Mouse (Mus musculus) spleen, adult 2 months (tissue): Measurements from ENCODE around the gene Olfr695. TPM values are rescaled to one million over a fixed set of nuclear protein-coding genes. Genes with fewer than 3 reads are reported as not detected.
"Not testable (repeated sequence)": the region's sequence is repeated elsewhere in the genome, so short reads cannot be mapped to it uniquely, and the experiment has no call there.

Experiments used
- DNase-seq, 2 experiments: peaks; one replicate each; pipeline versions ENCODE4 v3.0.0 to v3.0.0-alpha.2; 2012 to 2021; ENCODE audit warnings: low spot score in 2 of 2, low read depth in 1 of 2
- H3K27ac ChIP-seq: fragments of 200-500 bp; 2 replicates; pipeline ENCODE4 v1.5.1; 2012; ENCODE audit warnings: low read length, inconsistent platforms; ENCODE audit not compliant: insufficient read depth
- H3K27me3 ChIP-seq: fragments of 200-500 bp; 2 replicates; pipeline ENCODE4 v1.6.1; 2012; ENCODE audit warnings: mild to moderate bottlenecking, moderate library complexity, low read length, inconsistent platforms; ENCODE audit not compliant: control insufficient read depth, insufficient read depth
- H3K36me3 ChIP-seq: fragments of 200-500 bp; 2 replicates; pipeline ENCODE4 v1.6.1; 2012; ENCODE audit warnings: mild to moderate bottlenecking, low read length, inconsistent platforms; ENCODE audit not compliant: control insufficient read depth, insufficient read depth
- H3K4me1 ChIP-seq: fragments of 200-500 bp; 2 replicates; pipeline ENCODE4 v1.6.1; 2011; ENCODE audit warnings: inconsistent platforms; ENCODE audit not compliant: control insufficient read depth, insufficient read depth, insufficient read length
- H3K4me3 ChIP-seq: fragments of 200-500 bp; 2 replicates; pipeline ENCODE4 v1.5.1; 2011; ENCODE audit warnings: mild to moderate bottlenecking, inconsistent platforms; ENCODE audit not compliant: insufficient read depth, insufficient read length; ENCODE audit errors: extremely low read depth
- CTCF ChIP-seq: fragments of 200-500 bp; IDR thresholded peaks from 2 replicates; pipeline ENCODE4 v1.5.1; 2011; ENCODE audit warnings: mild to moderate bottlenecking, inconsistent platforms; ENCODE audit not compliant: insufficient read depth, insufficient read length, insufficient replicate concordance; ENCODE audit errors: extremely low read depth
- POLR2A ChIP-seq: fragments of 200-500 bp; IDR thresholded peaks from 2 replicates; pipeline ENCODE4 v1.6.1; 2011; ENCODE audit warnings: low read depth, low read length, inconsistent platforms
- WGBS: fragments of 180-500 bp; shearing (Covaris S2); methylation state at CpG from one replicate; pipeline ENCODE4 v1.1.7; 2018; 5-methylcytosine and 5-hydroxymethylcytosine counted together
- polyA plus RNA-seq: library from polyadenylated mRNA; depleted of rRNA; stranded (reverse); fragments of >200 nt; gene quantifications from 2 replicates; pipeline ENCODE4 v1.2.3, GENCODE M21; 2012; rRNA removed

Olfr695 gene
- polyA plus RNA-seq, result not detected in 2 replicates

DNA sequence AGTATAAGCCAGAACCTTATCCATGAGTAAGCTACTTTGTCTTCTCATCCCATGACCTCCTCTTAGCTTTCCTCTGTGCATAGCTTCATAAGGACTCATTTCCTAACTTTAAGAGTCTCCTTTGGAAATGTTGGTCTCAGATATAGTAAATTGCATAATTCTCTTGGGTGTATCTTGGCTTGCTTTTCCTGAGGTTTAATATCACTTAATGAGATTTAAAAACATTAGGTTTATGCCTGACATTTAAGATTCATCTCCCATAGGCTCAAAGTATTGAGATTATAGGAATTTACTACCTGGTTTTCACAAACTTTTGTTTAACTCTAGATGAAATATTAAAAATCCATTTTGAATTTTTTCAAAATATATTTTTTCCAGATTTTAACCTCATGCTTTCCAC is at the start of gene Olfr695:
Gene Olfr695, minus strand, starts transcription at position 101 of the 400 bp plus-strand sequence.
- no peaks in the 10 kb centered on the region for H3K36me3 ChIP-seq
- H3K4me1 ChIP-seq, result no peaks in the 10 kb centered on the region
- H3K4me3 ChIP-seq, result no peak within 1 kb of the TSS
- no peak within 1 kb of the TSS for H3K27ac ChIP-seq
- DNase-seq, result no peak
- TF ChIP-seq POLR2A (no peak), CTCF (no peak)
- no peaks in the 10 kb centered on the region for H3K27me3 ChIP-seq

DNA sequence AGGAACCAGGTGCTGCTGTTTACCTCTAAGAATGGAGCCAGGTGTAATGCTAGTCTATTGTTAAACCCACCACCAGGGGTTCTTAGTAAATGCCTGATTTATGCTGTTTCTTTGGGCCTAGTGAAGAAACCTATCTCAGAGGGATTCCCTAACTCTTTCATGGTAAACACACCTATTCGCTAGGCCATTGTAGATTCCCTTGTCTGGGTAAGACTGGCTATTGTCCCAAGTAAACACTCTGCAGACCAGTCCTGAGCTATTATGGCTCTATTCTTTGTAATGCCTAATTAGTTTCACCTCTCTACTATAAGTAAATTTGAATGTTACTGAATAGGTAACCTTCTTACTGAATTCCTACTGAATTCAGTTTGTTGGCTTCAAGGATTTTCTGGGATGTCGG is 44.8 kb upstream of the Olfr695 start:
- H3K27ac ChIP-seq, result not testable (repeated sequence)

GRCm38 (mm10) chr7:106758800-106759199 is 42.6 kb upstream of the Olfr695 start:
- 50% methylated on average over 2 of the region's 2 CpGs for WGBS
- H3K4me3 ChIP-seq, result no peak overlapping the region
- DNase-seq, result no peak
- no peaks in the 10 kb centered on the region for H3K36me3 ChIP-seq
- H3K27ac ChIP-seq, result no peak overlapping the region
- H3K27me3 ChIP-seq, result no peaks in the 10 kb centered on the region
- H3K4me1 ChIP-seq, result no peaks in the 10 kb centered on the region
- TF ChIP-seq POLR2A (no peak), CTCF (no peak)

More for the DNA sequence above, 44.8 kb upstream of the Olfr695 start:
- H3K36me3 ChIP-seq, H3K27me3 ChIP-seq, DNase-seq, H3K4me1 ChIP-seq, H3K4me3 ChIP-seq: not testable (repeated sequence)
- 96% methylated on average over 2 of the region's 2 CpGs for WGBS

- no peak for DNase-seq
- H3K4me1 ChIP-seq, result no peaks in the 10 kb centered on the region
- H3K27me3 ChIP-seq, result no peaks in the 10 kb centered on the region
- TF ChIP-seq POLR2A, result no peak
- no peak for TF ChIP-seq CTCF
- no peaks in the 10 kb centered on the region for H3K36me3 ChIP-seq
- no peak within 1 kb of the TSS for H3K4me3 ChIP-seq
- H3K27ac ChIP-seq, result no peak within 1 kb of the TSS
Measured at GRCm38 (mm10) chr7:106755297-106755696, 39.1 kb upstream of the Olfr695 start, which contains the start of gene Olfr698. Olfr698 (minus strand) TSS chr7:106755397.

- no peaks in the 10 kb centered on the region for H3K4me1 ChIP-seq
- no peak for DNase-seq
- no peak overlapping the region for H3K27ac ChIP-seq
- WGBS, result 94% methylated on average over 5 of the region's 5 CpGs
- no peaks in the 10 kb centered on the region for H3K27me3 ChIP-seq
- no peaks in the 10 kb centered on the region for H3K36me3 ChIP-seq
- no peak overlapping the region for H3K4me3 ChIP-seq
- TF ChIP-seq POLR2A (no peak), CTCF (no peak)
Measured at GRCm38 (mm10) chr7:106745811-106746210, 29.6 kb upstream of the Olfr695 start.

DNA sequence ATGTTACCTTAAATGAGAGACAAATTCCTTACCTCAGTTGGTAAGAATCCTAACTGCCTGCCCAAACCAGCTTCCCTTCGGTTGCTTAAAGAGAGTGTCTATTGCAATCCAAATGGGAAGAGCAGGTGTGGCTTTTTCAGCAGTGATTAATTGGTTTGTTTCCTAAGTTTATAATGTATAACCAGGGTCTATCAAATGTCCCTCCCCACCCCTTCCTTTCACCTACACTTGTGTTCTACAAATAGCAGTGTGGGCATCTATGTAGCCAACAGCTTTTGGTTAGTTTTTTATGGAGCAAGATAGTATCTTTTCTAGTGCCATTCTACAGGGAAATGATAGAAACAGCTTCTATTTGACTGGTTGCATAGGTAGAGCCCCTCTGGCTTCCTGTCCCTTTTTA is 26.1 kb upstream of the Olfr695 start, which contains the start of gene Olfr697:
Gene Olfr697, minus strand, starts transcription at position 101 of the 400 bp plus-strand sequence.
- Histone ChIP-seq H3K4me1 (no peaks in the 10 kb centered on the region), H3K4me3 (no peak within 1 kb of the TSS), H3K36me3 (no peaks in the 10 kb centered on the region), H3K27ac (no peak within 1 kb of the TSS), H3K27me3 (no peaks in the 10 kb centered on the region)
- no peak for DNase-seq
- TF ChIP-seq CTCF, result no peak
- TF ChIP-seq POLR2A, result no peak
- WGBS, result 97% methylated on average over 1 of the region's 1 CpGs

DNA sequence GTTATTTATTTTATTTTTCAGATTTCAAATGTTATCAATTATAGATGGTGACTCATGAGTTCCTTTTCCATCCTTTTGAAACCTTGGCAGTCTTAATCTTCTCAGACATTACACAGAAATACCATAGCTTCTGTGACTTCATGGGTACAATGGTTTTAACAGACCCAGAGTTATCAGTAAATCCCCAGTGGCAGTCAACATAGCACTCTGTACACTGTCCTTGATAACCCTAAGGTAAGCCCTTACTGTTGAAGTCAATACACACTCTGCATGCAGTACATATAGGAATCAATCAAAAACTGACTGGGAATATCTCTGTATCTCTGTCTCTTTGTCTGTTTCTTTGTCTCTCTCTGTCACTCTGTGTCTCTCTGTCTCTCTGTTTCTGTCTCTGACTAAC is 20.8 kb upstream of the Olfr695 start:
- no peak overlapping the region for H3K27ac ChIP-seq
- H3K4me1 ChIP-seq, result no peaks in the 10 kb centered on the region
- TF ChIP-seq CTCF, result no peak
- TF ChIP-seq POLR2A, result no peak
- no peaks in the 10 kb centered on the region for H3K27me3 ChIP-seq
- H3K4me3 ChIP-seq, result no peak overlapping the region
- no peak for DNase-seq
- H3K36me3 ChIP-seq, result no peaks in the 10 kb centered on the region

DNA sequence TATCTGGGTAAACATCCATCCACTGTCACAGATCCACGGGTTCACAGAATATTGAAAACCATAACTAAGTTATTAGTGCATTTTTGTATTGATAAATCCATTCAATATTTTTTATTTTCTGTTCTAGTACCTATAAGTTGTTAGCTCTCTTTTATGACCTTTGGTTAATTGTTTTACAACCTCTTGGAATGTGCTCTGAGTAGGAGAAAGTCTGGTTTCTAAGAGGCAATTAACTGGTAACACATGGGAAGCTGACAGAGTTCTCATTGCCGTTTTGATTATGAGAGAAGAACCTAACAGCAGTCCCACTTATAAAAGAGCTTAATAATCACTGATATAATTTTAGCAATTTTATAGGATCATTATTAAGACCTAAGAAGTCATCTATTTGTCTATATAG is 17.5 kb upstream of the Olfr695 start:
- Histone ChIP-seq H3K27me3 (no peaks in the 10 kb centered on the region), H3K36me3 (no peaks in the 10 kb centered on the region), H3K4me3 (no peak overlapping the region), H3K4me1 (no peaks in the 10 kb centered on the region), H3K27ac (no peak overlapping the region)
- TF ChIP-seq POLR2A (no peak), CTCF (no peak)
- 79% methylated on average over 2 of the region's 2 CpGs for WGBS
- no peak for DNase-seq

DNA sequence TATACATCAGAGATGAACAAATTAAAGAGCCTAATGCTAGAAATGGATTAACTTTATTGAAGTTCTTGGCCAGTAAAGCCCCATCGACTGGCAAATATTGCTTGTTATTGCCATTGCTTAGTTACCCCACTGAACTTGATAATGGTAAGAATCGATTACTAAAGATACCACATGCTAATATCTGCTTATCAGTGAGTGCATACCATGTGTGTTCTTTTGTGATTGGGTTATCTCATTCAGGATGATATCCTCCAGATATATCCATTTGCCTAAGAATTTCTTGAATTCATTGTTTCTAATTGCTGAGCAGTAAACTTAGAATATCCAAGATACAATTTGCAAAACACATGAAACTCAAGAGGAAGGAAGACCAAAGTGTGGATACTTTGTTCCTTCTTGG is 9.5 kb upstream of the Olfr695 start:
- not testable (repeated sequence) for H3K27ac ChIP-seq, H3K4me3 ChIP-seq, H3K36me3 ChIP-seq, H3K27me3 ChIP-seq, DNase-seq, H3K4me1 ChIP-seq
- WGBS, result 87% methylated on average over 2 of the region's 2 CpGs
